Mouse (Mus musculus) kidney, adult 9 months (tissue): Measurements from ENCODE around the gene Slc44a3.

Experiments used
- DNase-seq: peaks from one replicate; pipeline ENCODE4 v3.0.0; 2022

The Slc44a3 gene

GRCm38 (mm10) chr3:121493997-121494421 is 38.2 kb downstream of the Slc44a3 start:
- DNase-seq, result no peak

- no peak for DNase-seq
These were observed 40.2 kb downstream of the Slc44a3 start for GRCm38 (mm10) chr3:121492026-121492425.

DNA sequence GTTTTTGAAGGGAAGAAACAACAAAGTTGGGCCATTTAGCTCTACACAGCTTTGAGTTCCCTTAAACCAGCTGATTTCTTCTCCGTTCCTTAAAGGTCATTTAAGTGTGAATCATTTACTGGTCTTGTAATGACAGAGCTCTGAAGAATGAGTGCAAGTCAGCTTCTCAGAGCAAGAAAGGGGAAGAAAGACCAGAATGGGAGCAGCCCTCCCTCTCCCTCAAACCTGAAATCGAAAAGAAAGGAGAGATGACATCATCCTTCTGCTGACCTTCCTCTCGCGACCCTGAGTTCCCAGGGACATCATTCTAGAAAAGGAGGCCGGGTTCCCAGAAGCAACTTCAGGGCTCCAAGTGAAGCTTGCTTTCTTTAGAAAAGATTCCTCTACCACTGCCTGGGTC is 41.3 kb downstream of the Slc44a3 start:
- DNase-seq, result peak; percentile 30

DNA sequence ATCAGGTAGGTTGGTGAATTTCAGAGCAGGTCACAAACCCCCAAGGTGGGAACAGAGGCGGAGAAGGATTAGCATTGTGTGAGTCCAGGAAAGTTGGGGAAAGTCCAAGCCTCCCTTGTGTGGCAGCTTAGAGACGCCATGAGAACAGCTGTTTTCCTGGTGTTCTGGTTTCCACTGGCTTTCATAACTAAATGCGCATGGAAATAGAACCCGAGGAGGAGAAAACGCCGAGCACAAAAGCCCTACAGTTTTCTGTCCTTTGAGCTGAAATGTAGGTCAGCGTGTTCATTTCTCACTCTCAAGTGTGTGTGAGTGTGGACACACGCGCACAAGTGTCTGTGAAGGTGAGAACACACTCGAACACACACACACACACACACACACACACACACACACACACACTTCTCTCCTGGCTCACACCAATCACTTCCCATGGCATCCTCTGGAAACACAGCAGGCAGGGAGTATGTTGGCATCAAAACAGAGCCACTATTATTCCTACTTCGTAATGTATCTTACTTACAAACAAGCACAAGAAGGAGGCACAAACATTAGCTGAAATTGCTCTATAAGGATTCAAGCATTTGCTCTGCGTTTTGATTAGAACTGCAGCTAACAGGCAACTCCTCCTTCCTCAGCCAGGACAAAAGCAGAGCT is 42.6 kb downstream of the Slc44a3 start:
- peak; percentile 44 for DNase-seq

- no peak for DNase-seq
These were observed 47.0 kb downstream of the Slc44a3 start for GRCm38 (mm10) chr3:121485201-121485600.

DNA sequence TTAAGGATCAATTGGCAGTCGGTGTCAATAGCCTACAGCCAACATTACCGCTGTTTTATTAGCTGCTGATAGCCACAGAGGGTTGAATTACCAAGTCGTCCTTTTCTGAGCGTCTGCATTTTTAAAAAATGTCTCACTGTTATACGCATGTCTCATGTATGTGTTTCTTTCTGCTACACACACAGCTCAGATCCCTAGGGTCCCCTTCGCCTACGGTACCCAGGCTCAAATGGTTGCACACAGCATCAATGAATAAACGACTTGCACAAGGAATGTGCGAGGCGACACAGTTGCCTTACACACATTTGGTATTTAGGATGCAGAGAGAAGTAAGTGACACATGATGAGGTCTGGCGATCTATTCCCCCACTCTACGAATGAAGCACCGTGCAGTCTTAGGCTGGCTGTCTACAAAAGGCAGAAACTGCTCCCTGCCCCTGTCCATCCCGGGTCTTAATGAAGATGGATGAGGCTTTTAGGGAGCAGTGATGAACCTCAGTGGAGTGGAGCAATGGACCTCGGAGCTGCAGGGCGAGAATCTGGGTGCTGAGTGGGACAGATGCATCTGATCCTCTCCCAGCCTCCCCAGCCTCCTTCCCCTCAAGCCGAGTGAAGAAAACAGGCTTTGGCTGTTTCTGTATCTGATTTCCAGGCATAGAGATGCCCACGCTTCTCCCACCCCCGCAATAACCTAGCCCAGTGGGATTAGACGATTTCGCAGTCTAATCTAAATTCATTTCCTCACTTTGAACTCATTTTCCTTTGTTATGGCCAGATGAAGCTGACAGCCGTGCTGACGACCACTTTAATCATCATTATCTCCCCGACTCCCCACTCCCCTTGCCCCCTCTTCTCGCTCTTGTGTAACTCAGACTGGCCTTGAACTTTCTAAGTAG is 48.7 kb downstream of the Slc44a3 start:
- DNase-seq, result no peak

DNA sequence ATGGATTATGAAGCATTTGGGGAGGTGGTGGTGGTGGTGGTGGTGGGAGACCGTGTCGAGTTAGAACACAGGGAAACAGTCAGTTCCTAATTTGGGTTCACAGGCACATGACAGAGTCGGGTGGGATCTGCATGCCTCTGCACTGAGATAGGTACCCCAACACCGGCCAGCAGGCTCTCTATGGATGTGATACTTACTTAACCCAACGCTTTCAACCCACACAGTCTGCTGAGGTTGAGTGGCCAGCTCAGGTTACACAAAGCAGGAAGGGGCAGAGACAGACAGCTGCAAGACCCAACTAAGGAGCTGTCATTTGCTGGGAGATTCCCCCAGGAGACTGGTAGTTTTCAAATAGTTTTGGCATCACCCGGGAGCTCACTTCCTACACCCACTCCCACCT is 50.6 kb downstream of the Slc44a3 start:
- no peak for DNase-seq

DNA sequence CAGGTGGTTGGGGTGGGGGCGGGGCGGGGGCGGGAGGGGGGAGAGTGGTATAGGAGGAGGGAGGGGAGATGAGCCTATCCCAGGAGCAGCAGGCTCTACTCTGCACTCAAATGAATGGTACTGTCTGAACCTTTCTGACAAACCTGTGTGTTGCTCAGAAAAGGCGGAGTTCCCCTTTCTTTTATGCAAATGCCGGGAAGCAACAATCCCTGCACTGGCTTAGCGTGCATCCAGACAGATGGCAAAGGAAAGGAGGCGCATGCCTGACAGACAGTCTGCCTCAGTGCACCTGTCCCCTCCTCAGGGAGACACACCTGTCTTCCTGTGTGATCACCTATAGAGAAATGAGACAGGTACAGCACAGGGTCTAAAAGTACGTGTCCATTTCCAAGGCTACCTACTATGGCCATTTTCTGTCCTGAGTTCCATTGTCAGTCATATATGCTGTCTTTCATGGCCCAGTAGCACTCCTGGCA is 51.2 kb downstream of the Slc44a3 start:
- DNase-seq, result no peak

- DNase-seq, result no peak
These were observed 51.9 kb downstream of the Slc44a3 start for GRCm38 (mm10) chr3:121480030-121480960.

DNA sequence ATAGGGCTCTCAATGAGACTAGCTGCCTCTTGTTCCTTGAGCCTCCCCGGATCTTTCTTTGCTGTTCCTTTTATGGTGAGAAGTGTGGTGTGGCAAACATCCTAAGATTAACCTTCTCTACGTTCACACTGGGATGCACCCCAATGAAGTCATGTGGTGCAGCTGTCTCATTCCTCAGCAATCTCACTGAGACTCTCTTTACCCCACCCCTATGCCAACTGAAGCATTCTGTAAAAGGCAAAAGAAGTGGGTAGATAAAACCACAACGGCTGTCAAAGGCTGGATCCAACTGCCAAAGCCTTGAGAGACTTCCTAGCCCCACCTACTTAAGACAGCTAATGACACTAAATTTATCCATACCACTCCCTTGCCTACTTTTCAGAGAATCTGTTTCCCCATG is 57.5 kb downstream of the Slc44a3 start:
- DNase-seq, result no peak

- peak; percentile 38 for DNase-seq
These were observed 60.5 kb downstream of the Slc44a3 start for GRCm38 (mm10) chr3:121471703-121472102.

- no peak for DNase-seq
These were observed 62.8 kb downstream of the Slc44a3 start for GRCm38 (mm10) chr3:121469185-121469975.

DNA sequence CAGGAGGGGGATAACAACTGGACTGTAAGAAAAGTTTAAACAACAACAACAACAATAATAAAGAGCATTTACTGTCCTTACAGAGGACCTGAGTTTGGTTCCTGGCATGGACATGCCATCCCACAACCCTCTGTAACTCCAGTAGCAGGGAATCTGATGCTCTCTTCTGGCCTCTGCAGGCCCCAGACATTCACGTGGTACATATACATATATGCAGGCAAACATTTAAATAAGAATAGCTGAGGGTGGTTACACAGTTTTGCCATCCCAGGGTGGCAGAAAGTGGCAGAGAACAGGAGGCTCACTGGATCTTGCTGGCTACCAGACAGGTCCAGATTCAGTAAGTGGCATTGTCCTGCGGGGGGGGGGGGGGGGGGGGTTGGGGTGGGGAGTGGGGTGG is 64.1 kb downstream of the Slc44a3 start:
- DNase-seq, result no peak

GRCm38 (mm10) chr3:121467094-121467552 is 65.1 kb downstream of the Slc44a3 start:
- DNase-seq, result no peak

GRCm38 (mm10) chr3:121465795-121466194 is 66.4 kb downstream of the Slc44a3 start:
- no peak for DNase-seq

DNA sequence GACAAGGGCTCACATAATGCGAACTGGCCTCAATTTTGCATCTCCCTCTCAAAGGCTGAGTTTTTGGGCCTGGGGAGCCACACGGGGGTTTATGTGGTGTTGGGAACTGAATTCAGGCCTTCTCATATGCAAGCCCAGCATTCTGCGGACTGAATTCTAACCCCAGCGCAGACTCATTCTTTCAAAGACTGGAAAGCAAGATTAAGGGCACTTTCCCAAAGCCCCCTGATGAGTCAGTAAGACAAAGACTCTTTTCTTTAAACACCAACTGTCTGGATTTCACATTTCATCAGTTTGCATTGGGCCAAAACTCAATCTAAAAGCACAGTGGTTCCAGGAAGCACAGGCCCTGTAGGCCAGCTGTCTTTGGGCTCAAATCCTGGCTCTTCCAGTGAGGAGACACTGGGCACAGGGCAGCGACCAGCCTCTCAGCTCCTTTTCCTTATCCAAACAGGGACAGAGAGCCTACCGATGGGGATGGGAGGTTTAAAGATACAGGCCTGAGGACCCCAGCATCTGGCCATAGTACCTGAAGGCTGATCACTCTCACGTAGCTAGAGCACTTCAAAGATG is 67.4 kb downstream of the Slc44a3 start:
- no peak for DNase-seq

DNA sequence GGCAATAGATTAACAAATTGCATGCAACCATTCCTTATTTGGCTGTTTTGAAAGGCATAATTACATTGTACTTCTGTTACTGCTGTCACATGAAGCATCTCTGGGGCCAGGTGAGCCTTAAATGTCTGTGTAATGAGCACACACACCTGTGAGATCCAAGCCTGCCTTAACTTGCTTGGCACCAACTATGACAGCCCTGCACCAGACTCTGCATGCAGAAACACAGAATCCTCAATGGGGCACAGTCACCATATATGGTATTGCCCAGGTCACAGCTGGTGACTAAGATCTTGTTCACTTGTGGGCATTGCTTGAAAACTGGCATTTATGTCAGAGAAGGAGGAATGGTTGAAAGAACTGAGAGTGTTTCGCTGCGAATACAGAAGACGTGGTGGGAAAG is 69.4 kb downstream of the Slc44a3 start:
- no peak for DNase-seq

DNA sequence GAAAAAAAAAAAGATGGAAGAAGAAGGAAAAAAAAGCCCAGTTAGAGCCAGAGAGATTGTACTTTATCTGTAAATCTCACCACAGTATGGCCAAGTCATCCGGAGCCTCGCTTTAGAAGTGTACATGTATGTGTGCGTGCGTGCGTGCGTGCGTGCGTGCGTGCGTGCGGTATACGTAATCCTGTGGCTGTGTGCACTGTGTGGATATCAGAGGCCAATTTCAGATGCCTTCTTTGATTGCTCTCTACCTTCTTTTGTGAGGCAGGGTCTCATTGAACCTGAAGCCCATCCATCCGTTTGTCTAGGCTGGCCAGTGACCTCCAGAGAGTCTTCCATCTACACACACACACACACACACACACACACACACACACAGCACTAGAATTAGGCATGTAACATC is 70.7 kb downstream of the Slc44a3 start:
- DNase-seq, result no peak

- DNase-seq, result no peak
These were observed 71.6 kb downstream of the Slc44a3 start for GRCm38 (mm10) chr3:121460473-121461193.

- DNase-seq, result no peak
These were observed 73.4 kb downstream of the Slc44a3 start for GRCm38 (mm10) chr3:121458545-121459492.
